Mouse (Mus musculus) kidney, postnatal 10 days (tissue): Measurements from ENCODE around the gene Epsti1.
"Not testable (repeated sequence)": the region's sequence is repeated elsewhere in the genome, so short reads cannot be mapped to it uniquely, and the experiment has no call there.

Experiments used
- DNase-seq: peaks from one replicate; pipeline ENCODE4 v3.0.0; 2021; ENCODE audit warnings: mixed read lengths

Gene Epsti1

DNA sequence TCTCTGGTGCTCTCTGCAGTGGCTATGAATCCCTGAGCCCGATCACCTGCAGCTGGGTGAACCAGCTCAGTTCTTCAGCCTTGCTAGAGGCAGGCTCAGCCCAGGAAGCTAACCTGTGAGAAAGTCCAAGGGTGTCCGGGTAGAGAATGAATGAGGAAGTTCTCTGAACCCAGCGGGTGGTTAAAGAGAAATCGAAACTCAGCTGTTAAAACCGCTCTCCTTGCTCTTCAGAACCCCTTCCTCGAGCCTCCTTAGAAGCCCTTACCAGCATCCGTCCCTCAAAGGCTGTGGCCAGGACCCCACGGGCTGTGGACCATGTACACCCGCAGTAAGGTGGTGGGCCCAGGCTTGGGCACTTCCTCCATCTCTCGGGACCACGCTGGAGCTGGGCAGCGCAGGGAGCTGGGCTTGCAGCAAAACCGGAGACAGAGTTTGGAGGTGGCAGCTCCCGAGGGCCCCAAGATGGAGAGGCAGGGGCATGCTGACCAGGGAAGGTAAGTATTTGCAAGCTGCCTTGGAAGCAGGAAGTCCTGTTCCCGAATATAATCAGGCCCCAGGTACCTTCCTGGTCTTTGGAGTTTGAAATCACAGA is at the start of gene Epsti1:
Gene Epsti1 (plus strand): TSS at position 69 of the 592 bp plus-strand sequence.
- peak; percentile 17 for DNase-seq

DNA sequence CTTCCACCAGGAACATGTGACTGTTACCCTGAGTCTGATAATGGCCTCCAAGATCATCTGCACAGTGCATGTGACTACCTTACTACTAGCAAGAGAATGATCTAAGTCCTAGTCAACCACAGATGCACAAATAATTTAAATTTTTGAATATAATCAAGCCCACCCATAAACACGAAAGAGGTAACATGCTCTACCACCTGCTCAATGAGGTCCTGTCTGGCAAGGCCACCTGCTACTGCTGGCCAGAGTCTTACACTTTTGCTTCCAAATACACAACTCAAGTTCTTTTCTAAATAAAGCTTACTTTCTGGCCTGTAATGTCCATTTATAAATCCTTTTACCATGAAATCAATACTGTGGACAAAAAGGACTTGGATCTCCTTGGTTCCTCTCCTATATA is 44.1 kb upstream of the Epsti1 start:
- no peak for DNase-seq

DNA sequence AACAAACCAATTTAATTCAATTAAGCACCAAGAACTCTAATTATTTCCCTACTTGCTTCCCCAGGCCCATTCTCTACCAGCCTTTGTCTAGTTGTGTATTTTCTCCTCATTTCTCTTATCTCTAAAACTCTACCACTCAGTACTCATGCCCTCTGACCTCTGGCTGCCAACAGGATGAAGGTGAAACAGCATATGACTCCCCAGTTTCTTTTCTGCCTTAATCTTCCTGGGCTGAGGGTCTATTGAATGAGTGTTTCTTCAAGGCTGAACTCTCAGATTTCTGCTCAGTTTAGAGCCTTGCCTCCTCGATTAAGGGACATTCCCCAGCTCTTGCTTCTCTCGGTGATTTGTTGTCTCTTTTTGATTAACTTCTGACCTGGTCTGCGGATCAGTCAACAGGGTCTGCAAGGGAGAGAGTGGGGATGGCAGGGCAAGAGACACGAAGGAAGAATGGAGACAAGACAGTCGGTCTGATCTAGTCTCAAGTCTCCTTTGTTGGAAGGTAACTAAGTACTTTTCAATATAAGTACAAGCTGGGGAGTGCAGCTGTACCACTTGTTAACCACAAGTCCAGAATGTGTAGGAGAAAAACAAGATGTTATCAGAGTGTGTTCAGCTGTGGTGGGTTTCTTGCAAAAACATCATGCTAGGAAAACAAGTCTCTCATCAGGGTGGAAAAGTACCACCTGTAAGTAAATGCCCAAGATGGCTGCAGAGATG is 43.0 kb upstream of the Epsti1 start:
- no peak for DNase-seq

DNA sequence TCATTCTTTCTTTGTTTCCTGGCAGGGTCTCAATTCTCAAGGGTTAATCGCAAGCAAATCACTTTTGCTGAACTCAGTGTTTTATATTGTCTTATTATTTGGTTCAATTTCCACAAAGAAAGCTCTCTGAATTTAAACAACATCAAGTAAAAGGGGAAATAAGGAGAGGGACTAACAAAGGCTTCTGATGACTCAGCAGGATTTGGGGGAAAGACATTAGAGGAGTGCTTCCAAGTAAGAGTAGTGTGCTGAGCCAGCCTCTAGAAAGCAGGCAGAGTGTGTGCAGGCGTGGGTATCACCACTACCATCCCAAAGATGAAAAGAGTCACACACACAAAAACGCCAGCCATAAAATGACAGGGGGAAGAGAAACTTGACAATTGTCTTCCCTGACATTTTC is 40.0 kb upstream of the Epsti1 start:
- DNase-seq, result no peak

DNA sequence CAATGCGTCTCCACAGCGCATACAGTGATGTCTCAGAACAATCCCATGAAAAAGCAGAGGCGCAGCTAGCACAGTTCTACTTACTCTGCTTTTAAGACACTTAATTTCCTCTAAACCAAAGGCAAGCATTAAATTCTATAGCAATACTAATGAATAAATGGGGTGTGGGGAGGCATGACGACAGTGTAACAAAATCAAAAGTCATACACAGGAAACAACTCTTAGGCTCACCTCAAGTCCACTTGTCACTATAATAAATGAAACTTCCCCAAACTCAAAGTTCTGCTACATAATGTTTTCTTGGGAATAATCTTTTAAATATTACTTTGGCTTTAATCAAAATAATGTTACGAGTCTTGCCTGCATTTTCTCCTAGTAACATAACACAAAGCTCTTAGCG is 39.5 kb upstream of the Epsti1 start:
- DNase-seq, result no peak

DNA sequence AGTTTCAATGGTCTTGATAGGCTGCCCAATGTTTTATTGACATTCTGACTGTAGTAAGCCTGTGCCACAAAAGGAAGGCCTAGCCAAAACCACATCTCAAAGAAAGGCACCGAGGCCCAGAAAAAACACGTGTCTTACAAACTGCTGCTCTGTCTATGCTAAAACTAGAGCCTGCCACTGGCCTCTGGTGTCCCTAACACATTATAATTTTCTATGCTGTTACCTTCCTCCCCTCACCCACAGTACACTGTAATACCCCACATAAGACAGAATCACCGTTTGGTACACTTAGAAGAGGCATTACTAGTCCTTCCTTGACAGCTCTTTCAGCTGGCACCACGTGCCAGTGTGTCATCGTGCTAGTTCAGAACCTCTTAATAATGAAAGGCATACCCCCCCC is 36.4 kb upstream of the Epsti1 start:
- DNase-seq, result no peak

DNA sequence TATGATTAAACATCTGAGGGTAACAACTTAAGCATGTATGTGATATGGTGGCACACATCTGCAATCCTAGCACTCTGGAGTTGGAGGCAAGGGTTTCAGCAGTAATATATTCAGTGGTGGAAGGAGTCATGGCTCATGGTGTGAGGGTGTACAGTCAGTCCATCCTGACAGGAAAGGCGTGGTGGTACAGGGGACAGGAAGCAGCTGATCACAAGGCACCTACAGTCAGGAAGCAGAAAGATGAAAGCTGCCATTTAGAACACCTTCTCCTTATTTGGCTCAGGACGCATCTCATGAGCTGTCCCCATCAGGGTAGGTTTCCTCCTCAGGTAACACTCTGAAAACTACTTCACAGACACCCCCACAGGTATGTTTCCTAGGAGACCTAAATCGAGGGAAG is 33.1 kb upstream of the Epsti1 start:
- no peak for DNase-seq

DNA sequence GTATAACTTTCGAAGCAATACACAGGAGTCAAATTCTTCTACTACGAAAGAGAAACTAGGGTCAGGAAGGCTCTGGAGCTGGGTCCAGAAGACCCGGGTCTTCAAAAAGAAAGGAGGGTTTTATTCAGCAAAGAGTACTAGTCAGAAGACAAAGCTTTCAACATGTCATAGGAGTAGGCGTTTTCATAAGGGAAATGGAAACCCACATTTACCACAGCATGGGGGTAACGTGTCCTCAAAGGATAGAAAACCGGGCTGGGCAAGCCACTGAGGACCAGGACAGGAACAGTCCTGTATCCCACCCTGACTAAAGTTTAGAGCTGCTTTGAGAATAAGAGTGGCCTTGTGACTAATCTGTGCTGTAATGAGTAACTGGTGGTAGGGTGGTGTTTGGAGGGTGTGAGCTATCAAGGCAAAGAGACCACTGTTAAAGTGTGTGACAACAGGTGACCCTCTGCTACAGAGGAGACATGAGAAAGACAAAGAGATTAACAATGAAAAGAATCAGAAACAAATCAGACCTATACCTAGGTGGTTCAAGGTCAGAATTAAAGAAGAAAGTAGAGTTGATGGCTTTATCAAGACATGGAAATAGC is 32.6 kb upstream of the Epsti1 start:
- DNase-seq, result no peak

DNA sequence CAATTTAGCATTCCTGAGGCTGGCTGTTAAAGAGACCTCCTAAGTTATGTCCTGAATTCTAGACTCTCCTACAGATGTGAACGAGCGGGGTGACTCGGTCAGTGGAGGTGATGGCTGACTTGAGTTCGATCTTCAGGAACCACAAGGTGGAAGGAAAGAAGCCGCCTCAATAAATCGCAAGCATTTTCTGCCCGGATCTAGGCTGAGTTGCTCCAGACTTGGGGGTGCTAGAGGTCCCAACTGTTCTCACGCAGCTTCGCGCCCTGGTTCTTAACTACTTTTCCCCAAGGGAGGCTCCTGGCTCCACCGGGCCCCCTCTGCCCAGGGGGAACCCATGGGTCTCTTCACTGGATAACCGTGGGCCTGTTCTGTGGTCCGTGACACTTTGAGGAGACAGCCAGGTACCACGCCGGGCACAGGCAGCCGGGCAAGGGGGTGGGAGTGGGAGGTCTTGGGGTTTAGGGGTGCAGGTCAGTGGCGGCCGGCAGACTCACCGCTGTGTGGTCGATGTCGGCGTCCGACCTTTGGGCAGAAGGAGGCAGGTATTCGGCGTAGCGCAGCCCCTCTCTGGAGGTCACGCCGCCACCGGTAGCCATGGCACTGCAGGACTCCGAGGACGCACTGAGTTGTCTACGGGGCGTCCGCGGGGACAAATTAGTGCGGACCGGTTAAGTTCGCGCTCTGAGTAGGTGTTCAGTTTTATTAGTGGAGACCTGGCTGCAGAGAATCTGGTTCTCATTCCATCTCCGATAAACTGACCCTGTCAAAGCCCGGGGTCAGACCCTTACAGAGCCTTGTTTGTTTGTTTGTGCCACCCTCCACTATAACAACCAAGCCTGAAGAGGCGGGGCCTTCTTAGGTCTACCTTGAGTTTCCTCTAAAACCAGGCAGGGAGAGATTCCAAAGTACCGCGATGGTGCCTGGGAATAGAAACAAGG is 29.5 kb upstream of the Epsti1 start, which contains the start of gene Dnajc15:
Gene Dnajc15 (minus strand): TSS at position 822 of the 938 bp plus-strand sequence.
- DNase-seq, result peak; percentile 93

DNA sequence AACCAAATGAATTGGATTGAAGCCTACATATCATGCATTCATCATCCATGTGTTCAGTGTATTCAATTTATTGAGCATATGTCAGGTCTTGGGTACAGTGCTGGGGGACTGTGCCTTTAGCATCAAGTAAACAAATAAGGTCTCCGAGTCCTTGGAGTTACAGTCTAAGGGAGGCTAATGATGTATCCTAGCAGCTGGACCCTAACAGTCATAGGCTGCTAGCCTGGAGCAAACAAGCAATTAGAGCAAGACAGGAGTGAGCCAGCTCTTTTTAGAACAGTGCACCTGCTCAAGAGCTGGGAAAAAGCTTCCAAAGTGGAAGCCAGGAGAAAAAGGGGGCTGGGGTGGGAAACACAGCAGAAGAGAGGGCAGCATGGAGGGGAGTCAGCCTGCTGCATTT is 27.8 kb upstream of the Epsti1 start:
- no peak for DNase-seq

DNA sequence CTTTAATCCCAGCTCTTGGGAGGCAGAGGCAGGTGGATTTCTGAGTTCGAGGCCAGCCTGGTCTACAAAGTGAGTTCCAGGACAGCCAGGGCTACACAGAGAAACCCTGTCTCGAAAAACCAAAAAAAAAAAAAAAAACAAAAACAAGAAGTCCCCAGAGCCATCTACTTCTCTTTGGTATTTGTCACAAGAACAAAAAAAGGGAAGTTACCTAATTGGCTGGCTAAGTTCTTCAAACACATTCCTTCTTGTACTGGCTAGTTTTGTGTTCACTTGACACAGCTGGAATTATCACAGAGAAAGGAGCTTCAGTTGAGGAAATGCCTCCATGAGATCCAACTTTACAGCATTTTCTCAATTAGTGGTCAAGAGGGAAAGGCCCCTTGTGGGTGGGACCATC is 26.2 kb upstream of the Epsti1 start:
- not testable (repeated sequence) for DNase-seq

DNA sequence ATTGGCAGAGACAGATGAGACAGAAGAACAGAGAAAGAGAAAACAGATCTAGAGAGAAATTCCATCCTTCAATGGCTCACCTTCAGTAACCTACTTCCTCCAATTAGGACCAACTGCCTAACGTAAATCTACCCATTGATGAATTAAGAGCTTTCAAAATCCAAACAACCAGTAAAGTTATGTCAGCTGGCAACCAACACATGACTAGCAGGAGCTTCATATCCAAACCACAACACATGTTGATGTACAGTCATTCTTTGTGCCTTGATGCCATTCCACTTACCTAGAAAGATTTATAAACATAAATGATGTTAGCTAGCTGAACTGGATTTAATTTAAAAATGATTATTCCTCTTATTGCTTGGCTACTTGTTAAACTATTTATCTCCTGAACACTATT is 22.0 kb upstream of the Epsti1 start:
- no peak for DNase-seq

DNA sequence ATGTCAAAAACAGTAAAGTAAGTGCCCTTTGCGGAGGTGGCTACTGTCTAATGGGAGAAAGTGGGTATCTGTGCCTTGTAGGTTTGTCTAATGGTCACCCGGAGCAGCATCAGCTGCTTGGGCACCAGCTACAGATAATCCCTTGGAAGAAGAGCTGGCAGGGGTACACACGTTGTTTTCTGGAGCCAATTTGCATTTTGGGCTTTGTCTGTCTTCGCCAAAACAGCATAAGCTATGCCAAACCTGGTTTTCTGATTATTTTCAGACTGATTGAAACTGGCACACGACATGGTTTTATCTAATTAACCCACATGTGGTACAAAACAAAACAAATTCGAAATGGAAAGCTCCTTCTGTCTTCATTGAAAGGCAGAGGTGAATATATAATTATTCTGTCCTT is 21.4 kb upstream of the Epsti1 start:
- DNase-seq, result no peak

DNA sequence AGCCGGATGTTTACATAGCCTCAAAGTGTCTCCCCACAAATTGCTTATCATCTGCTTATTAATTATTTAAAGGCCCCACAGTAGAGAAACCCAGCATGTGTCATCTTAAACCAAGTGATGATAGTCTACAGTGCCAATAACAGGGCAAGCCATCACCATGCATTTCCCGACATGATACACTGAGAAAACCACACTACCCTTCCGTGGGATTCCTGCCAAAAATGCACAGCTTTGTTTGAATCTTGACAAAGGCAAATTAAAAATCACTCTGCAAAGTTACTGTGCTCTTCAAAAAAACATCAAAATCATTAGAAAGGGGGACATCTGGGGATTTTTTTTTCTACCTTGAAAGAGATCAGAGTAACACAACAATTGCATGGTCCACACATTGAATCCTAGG is 17.7 kb upstream of the Epsti1 start:
- DNase-seq, result no peak

DNA sequence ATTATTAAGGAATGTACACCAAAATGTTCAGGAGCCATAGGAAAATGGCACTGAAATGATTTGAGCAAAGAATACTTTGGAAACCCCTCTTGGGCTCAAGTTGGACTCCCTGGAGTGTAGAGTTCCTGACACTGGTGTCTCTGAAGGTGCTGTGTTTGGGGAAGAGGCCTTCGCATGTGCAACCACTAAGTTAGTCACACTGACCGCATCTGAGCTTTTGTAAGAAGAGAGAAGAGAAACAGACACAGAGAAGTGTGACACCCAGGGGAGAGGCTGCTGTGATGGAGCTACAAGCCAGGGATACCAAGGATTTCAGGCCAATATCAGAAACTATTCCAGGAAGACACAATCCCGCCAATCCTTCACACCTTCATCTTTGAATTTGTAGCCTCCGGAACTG is 17.1 kb upstream of the Epsti1 start:
- no peak for DNase-seq

DNA sequence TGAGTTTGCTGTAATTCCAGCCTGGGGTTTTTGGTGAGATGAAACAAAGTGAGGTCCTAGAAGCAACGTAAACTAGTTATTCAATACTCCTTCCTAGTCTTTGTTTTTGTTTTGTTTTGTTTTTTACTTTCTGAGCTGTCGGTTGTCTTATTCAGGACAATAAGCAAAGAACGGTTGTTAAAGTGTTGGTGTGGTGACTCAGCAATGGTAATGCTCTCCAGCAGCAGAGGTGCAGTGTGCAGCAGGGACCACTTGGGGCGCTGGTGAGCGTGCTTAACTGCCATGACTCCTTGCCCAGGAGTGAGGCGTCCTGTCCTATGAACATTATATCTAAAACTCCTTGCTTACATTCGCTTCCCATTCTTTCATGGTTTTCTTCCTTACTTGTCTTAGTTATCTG is 14.1 kb upstream of the Epsti1 start:
- DNase-seq, result no peak

DNA sequence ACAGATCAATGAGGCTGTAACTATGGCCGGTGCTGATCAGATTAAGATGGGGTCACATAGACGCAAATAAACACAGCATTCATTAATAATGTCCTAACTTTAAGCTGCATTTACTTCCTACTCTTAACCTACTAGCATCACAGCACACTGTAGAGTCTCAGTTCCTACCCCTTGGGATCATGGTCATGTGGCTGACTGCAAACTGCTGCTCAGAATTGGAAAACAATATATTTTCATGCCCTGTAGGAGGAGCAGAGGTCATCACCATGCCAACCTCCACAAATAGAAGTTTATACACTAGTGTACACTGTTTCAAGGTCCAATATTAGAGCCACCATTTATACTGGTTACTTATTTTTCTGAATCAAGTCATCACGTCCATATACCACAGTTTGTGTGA is 8.1 kb upstream of the Epsti1 start:
- no peak for DNase-seq

DNA sequence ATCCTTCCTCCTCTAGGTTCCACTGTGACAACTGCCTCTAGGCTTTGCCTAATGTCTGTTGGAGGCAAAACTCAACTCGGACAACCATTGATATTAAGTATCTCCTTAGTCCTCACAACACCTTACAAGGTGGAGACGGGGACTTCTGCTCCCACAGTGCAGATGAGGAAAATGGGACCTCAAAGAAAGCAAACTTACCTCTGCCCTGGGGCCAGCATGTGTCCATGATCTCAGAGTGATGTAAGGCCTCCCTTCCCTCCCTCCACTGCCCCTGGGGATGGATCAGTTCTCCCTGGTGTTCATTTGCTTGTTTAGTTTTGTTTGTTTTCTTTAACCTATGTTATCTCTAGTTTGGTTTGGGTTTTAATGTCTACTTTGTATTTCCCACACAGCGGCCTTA is 1.5 kb upstream of the Epsti1 start:
- no peak for DNase-seq

DNA sequence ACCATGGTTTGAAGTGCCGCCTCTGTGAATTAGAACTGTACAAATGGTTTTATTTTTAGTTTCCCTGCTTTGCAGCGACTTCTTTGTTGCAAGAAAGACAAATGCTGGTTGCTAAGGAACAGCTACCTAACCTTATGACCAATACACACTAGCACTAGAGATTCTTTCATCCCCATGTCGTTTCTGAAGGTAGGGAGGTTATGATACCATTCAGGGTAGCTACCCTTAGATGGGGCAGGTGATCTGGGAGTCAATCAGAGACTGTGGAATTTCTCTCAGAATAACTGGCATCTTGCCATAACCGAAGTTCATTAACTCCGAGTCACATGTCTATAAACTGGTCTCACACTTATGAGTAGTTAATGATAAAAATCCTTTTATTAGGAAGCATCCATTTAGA is 1.4 kb downstream of the Epsti1 start:
- DNase-seq, result no peak

DNA sequence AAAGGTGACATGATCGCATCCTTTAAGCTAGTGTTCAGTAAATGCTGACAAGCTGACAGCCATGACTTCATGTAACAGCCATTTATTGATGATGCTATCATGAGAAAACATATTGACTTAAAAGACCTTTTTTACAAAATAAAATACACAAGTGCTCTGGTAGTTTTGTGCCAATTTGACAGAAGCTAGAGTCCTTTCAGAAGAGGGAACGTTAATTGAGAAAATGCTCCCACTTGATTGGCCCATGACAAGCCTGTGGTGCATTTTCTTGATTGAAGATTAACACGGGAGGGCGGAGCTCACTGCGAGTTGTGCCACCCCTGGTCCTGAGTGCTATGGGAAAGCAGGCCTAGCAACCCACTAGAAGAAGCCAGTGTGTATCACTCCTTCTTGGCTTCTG is 2.5 kb downstream of the Epsti1 start:
- no peak for DNase-seq

DNA sequence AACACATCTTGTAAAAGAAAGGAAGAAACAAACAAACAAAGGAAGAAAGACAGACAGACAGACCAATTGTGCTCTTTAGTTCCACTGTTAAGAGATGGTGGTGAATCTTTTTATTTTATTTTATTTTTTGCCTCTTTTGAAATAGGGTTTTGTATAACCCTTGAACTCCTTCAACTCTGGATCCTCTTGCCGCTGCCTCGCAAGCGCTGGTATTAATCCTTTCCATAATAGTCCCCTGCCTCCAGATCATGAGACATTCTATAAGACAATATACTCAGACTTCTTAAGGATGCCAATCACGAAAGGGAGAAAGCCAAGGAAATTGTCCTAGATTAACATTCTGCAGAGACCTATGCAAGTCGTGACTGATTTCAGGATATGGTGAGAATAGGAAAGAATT is 11.7 kb downstream of the Epsti1 start:
- DNase-seq, result no peak

DNA sequence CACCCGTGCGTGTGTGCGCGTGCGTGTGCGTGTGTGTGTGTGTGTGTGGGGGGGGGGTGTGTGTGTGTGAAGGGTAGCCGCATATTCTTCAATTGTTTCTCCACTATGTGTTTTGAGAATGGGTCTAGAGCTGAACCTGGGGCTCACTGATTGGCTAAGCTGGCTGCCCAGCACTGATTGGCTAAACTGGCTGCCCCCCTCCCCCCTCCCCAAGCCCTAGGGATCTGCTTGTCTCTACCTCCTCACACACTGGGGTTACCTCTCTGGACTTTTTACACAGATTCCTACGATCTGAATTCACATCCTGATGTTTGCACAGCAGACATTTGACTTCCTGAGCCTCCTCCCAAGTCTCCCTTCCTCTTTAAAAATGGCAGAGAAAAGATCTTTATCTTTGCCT is 17.6 kb downstream of the Epsti1 start:
- no peak for DNase-seq

DNA sequence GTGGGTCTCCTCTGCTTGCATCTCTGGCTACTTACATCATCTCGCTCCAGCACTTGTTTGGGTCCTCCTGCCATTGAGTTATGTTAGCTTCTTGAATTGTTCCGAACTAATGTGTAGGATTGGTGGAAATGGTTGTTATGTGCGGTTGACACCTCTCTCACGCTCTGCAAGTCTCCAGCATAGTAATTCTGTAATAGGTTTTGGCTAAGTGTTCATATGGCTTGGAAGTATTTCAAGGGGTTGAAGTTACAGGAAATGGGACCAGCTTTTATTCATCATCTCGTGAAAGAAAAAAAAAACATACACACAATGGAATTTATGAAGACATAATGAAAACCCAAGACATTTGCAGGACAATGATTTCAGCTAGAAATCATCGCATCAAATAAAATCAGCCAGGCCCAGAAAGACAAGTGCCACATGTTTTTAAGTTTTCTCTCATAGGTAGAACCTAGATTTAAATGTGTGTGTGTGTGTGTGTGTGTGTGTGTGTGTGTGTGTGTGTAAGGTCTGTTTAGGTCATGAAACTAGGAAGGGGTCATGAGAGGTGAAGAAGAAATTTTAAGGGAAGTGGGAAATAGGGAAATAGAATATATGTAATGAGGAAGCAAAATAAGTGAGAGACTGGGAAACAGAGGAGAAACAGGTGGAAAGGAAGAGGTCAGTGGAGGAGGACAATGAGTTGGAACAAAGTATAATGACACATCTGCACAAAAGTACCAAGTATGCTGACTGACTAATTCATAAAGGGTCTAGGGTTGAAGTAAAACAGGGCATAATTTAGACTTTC is 19.2 kb downstream of the Epsti1 start:
- DNase-seq, result no peak
